20 mouse cellular contexts compared by ENCODE assay signal in genomic region chr3:123806546-123806945, GRCm38 (mm10).
DNase-seq lines count a peak whose midpoint lies in the region; ATAC-seq and TF ChIP-seq lines count a peak whose summit lies in the region.
"Had no signal": no experiment of that assay in that cellular context is flagged by ENCODE, and none has a peak within 500 bp of the region (broad histone marks: within the 10 kb centered on the region; RNA-seq: fewer than 3 reads in every experiment).

No protein-coding gene starts in this region.

- no peaks in the 10 kb centered on the region for H3K27me3 ChIP-seq in forebrain, embryonic 14.5 days (replicated peaks; ENCODE audit: control insufficient read depth, insufficient read depth, low read length)
- no peaks in the 10 kb centered on the region for H3K27me3 ChIP-seq in forebrain, postnatal 0 days (ENCODE audit: insufficient read depth, low read length)
- H3K27me3 ChIP-seq: CH12.LX; hindbrain, embryonic 12.5 days; hindbrain, embryonic 15.5 days; Patski had no signal

- H3K36me3 ChIP-seq in forebrain, embryonic 14.5 days (ENCODE audit: control insufficient read depth, insufficient read depth, low read length) = no peaks in the 10 kb centered on the region
- no peaks in the 10 kb centered on the region for H3K36me3 ChIP-seq in forebrain, postnatal 0 days (ENCODE audit: insufficient read depth)
- H3K36me3 ChIP-seq: G1E; hindbrain, embryonic 12.5 days; hindbrain, embryonic 15.5 days had no signal

- ATAC-seq in forebrain, embryonic 14.5 days = peak; percentile 59; the same call in 1 of the 2 replicates
- no peak for ATAC-seq in forebrain, postnatal 0 days
- ATAC-seq in frontal cortex, adult (ENCODE audit: low TSS enrichment) = peak; percentile 69
- ATAC-seq: intestine, postnatal 0 days; Patski had no signal

- H3K4me3 ChIP-seq in forebrain, embryonic 14.5 days (ENCODE audit: low read depth, low read length) = no peak overlapping the region
- H3K4me3 ChIP-seq in forebrain, postnatal 0 days (ENCODE audit: low read depth, low read length) = no peak overlapping the region
- H3K4me3 ChIP-seq: gastrocnemius, adult 2 months; hindbrain, embryonic 12.5 days; hindbrain, embryonic 15.5 days had no signal

- H3K9ac ChIP-seq in forebrain, embryonic 14.5 days (ENCODE audit: low read length) = no peak overlapping the region
- no peak overlapping the region for H3K9ac ChIP-seq in forebrain, postnatal 0 days
- H3K9ac ChIP-seq: hindbrain, embryonic 12.5 days; hindbrain, embryonic 15.5 days had no signal

- TF ChIP-seq CTCF in forebrain, postnatal 0 days (IDR thresholded peaks at IDR 0.05; ENCODE audit: low read depth) = no peak

- H3K4me1 ChIP-seq in forebrain, embryonic 14.5 days (ENCODE audit: control insufficient read depth, insufficient read depth, low read length) = peaks cover 6% of the 10 kb centered on the region
- H3K4me1 ChIP-seq in forebrain, postnatal 0 days (ENCODE audit: insufficient read depth) = 0 out of 2 replicates have a peak, but pooled peaks cover 3% of the 10 kb centered on the region
- H3K4me1 ChIP-seq: hindbrain, embryonic 15.5 days had no signal

- WGBS in forebrain, embryonic 14.5 days = 72% methylated on average over 1 of the region's 1 CpGs
- 53% methylated on average over 1 of the region's 1 CpGs for WGBS in forebrain, postnatal 0 days

- DNase-seq in forebrain, embryonic 14.5 days (ENCODE audit: low spot score) = peak; percentile 54
- DNase-seq in forebrain, postnatal 0 days = no peak
- DNase-seq in frontal cortex, postnatal 10 days (ENCODE audit: low spot score in 2 of 2) = no peak
- DNase-seq in brain, adult 2 months (ENCODE audit: low read depth, low spot score) = peak; percentile 53
- DNase-seq in telencephalon, adult 2 months (ENCODE audit: low read depth, low spot score) = peak; percentile 55
- no peak for DNase-seq in adrenal gland, adult 2 months
- DNase-seq: B cell, adult 2 months; cerebellum, adult 18-20 months; cerebellum, adult 9-10 months; gastrocnemius, adult 2 months; gastrocnemius, postnatal 14 days; heart, adult 11 months had no signal

- H3K9me3 ChIP-seq in forebrain, embryonic 14.5 days (replicated peaks; ENCODE audit: control insufficient read depth, low read length) = no peaks in the 10 kb centered on the region
- H3K9me3 ChIP-seq in forebrain, postnatal 0 days (ENCODE audit: low read length) = no peaks in the 10 kb centered on the region
- H3K9me3 ChIP-seq: hindbrain, embryonic 12.5 days; hindbrain, embryonic 15.5 days had no signal

- no peak overlapping the region for H3K27ac ChIP-seq in forebrain, embryonic 14.5 days (ENCODE audit: low read depth, low read length)
- no peak overlapping the region for H3K27ac ChIP-seq in forebrain, postnatal 0 days (ENCODE audit: low read depth, low read length)
- H3K27ac ChIP-seq: gastrocnemius, adult 2 months; hindbrain, embryonic 12.5 days; hindbrain, embryonic 15.5 days had no signal

- no peak overlapping the region for H3K4me2 ChIP-seq in forebrain, embryonic 14.5 days (ENCODE audit: low read length)
- H3K4me2 ChIP-seq in forebrain, postnatal 0 days (ENCODE audit: low read depth) = no peak overlapping the region
- H3K4me2 ChIP-seq: heart, embryonic 11.5 days; hindbrain, embryonic 12.5 days; hindbrain, embryonic 15.5 days had no signal

Comparison
In these comparisons a context has a peak if more than half of its experiments do, and no peak if none do; other contexts are left out.
1. DNase-seq: peak in forebrain, embryonic 14.5 days (single experiment), brain, adult 2 months (single experiment) and telencephalon, adult 2 months (single experiment); none in forebrain, postnatal 0 days (single experiment), frontal cortex, postnatal 10 days (0 of 2) and adrenal gland, adult 2 months (single experiment).